ENCODE assay signal across 13 mouse cellular contexts in the genomic region with DNA sequence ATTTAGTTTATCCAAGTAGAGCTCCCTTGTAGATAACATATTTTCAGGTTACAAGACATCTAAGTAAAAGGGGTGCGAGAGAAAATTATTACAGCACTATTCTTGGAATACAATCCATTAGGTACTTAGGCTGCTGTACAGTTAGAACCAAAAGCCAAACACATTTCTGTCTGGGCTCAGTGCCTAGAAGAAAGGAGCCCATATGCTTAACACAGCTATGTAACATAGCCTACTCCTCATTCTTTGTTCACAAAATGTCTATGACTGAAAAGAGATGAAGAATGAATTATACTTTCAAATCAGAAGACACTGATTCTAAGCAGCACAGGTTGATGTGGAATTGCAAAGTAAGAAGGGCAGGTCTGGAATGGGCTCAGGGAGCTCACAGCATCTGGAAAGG.
A peak's percentile ranks its signal among the peaks of the same experiment; 100 is the strongest.
DNase-seq lines count a peak whose midpoint lies in the region; ATAC-seq lines count a peak whose summit lies in the region.
"Had no signal": no experiment of that assay in that cellular context is flagged by ENCODE, and none has a peak within 500 bp of the region (broad histone marks: within the 10 kb centered on the region; RNA-seq: fewer than 3 reads in every experiment).

No protein-coding gene starts in this region.

- peaks cover 15% of the 10 kb centered on the region; the same call in 1 of the 2 replicates for H3K4me1 ChIP-seq in forebrain, embryonic 15.5 days
- peaks cover 7% of the 10 kb centered on the region for H3K4me1 ChIP-seq in forebrain, embryonic 12.5 days
- peaks cover 10% of the 10 kb centered on the region for H3K4me1 ChIP-seq in midbrain, embryonic 13.5 days (replicated peaks)
- H3K4me1 ChIP-seq in midbrain, embryonic 16.5 days (ENCODE audit: control insufficient read depth, insufficient read depth, low read length): peaks cover 6% of the 10 kb centered on the region; the same call in 1 of the 2 replicates
- no peaks in the 10 kb centered on the region for H3K4me1 ChIP-seq in stomach, embryonic 15.5 days
- H3K4me1 ChIP-seq: megakaryocyte, embryonic 14.5 days; neural tube, embryonic 12.5 days had no signal

- no peak overlapping the region for H3K4me2 ChIP-seq in forebrain, embryonic 15.5 days (replicated peaks)
- no peak overlapping the region for H3K4me2 ChIP-seq in forebrain, embryonic 12.5 days
- H3K4me2 ChIP-seq in midbrain, embryonic 13.5 days (replicated peaks): no peak overlapping the region
- no peak overlapping the region for H3K4me2 ChIP-seq in midbrain, embryonic 16.5 days (ENCODE audit: low read length)
- H3K4me2 ChIP-seq in stomach, embryonic 15.5 days: no peak overlapping the region
- H3K4me2 ChIP-seq: neural tube, embryonic 12.5 days had no signal

- no peaks in the 10 kb centered on the region for H3K36me3 ChIP-seq in forebrain, embryonic 15.5 days
- H3K36me3 ChIP-seq in forebrain, embryonic 12.5 days (replicated peaks): 0 out of 2 replicates have a peak, but pooled peaks cover under 1% of the 10 kb centered on the region
- no peaks in the 10 kb centered on the region for H3K36me3 ChIP-seq in midbrain, embryonic 13.5 days
- no peaks in the 10 kb centered on the region for H3K36me3 ChIP-seq in midbrain, embryonic 16.5 days (ENCODE audit: control insufficient read depth, insufficient read depth, low read length)
- no peaks in the 10 kb centered on the region for H3K36me3 ChIP-seq in stomach, embryonic 15.5 days
- H3K36me3 ChIP-seq: neural tube, embryonic 12.5 days had no signal

- no peak overlapping the region for H3K4me3 ChIP-seq in forebrain, embryonic 15.5 days
- H3K4me3 ChIP-seq in forebrain, embryonic 12.5 days (replicated peaks): no peak overlapping the region
- H3K4me3 ChIP-seq in midbrain, embryonic 13.5 days (replicated peaks): no peak overlapping the region
- H3K4me3 ChIP-seq in midbrain, embryonic 16.5 days (ENCODE audit: low read depth, low read length): no peak overlapping the region
- no peak overlapping the region for H3K4me3 ChIP-seq in stomach, embryonic 15.5 days (replicated peaks)
- H3K4me3 ChIP-seq: erythroblast, embryonic 14.5 days; megakaryocyte, embryonic 14.5 days; neural tube, embryonic 12.5 days had no signal

- WGBS in forebrain, embryonic 15.5 days: 62% methylated on average over 1 of the region's 1 CpGs
- WGBS in forebrain, embryonic 12.5 days: 88% methylated on average over 1 of the region's 1 CpGs
- WGBS in midbrain, embryonic 13.5 days: 85% methylated on average over 1 of the region's 1 CpGs
- 85% methylated on average over 1 of the region's 1 CpGs for WGBS in midbrain, embryonic 16.5 days
- 59% methylated on average over 1 of the region's 1 CpGs for WGBS in stomach, embryonic 15.5 days

- DNase-seq in cerebellum, postnatal 36 days: peak; percentile 21 to 47
- no peak for DNase-seq in adrenal gland, postnatal 36 days
- no peak for DNase-seq in kidney, postnatal 10 days
- DNase-seq: B cell, adult 2 months had no signal

- H3K9me3 ChIP-seq in forebrain, embryonic 15.5 days: no peaks in the 10 kb centered on the region
- H3K9me3 ChIP-seq in forebrain, embryonic 12.5 days: no peaks in the 10 kb centered on the region
- no peaks in the 10 kb centered on the region for H3K9me3 ChIP-seq in midbrain, embryonic 13.5 days
- no peaks in the 10 kb centered on the region for H3K9me3 ChIP-seq in midbrain, embryonic 16.5 days (replicated peaks; ENCODE audit: control insufficient read depth, low read length, poor library complexity, severe bottlenecking)
- H3K9me3 ChIP-seq in stomach, embryonic 15.5 days: no peaks in the 10 kb centered on the region
- H3K9me3 ChIP-seq: megakaryocyte, embryonic 14.5 days; neural tube, embryonic 12.5 days had no signal

- no peak overlapping the region for H3K9ac ChIP-seq in forebrain, embryonic 15.5 days (replicated peaks)
- H3K9ac ChIP-seq in forebrain, embryonic 12.5 days: no peak overlapping the region
- H3K9ac ChIP-seq in midbrain, embryonic 13.5 days (replicated peaks): no peak overlapping the region
- no peak overlapping the region for H3K9ac ChIP-seq in midbrain, embryonic 16.5 days (ENCODE audit: low read depth, low read length)
- no peak overlapping the region for H3K9ac ChIP-seq in stomach, embryonic 15.5 days
- H3K9ac ChIP-seq: liver, embryonic 14.5 days; neural tube, embryonic 12.5 days had no signal

- peak; percentile 84 for ATAC-seq in forebrain, embryonic 15.5 days (replicated peaks)
- ATAC-seq in forebrain, embryonic 12.5 days (ENCODE audit: low FRiP score): no peak
- no peak for ATAC-seq in midbrain, embryonic 13.5 days
- ATAC-seq in midbrain, embryonic 16.5 days: no peak
- ATAC-seq in stomach, embryonic 15.5 days (ENCODE audit: insufficient read depth, low FRiP score, low read depth): peak; percentile 53; the same call in 1 of the 2 replicates

- H3K27ac ChIP-seq in forebrain, embryonic 15.5 days (replicated peaks): peak overlapping the region; percentile 93
- no peak overlapping the region for H3K27ac ChIP-seq in forebrain, embryonic 12.5 days
- 0 out of 2 replicates have a peak overlapping the region, but pooled peaks have one; percentile 25 for H3K27ac ChIP-seq in midbrain, embryonic 13.5 days
- no peak overlapping the region for H3K27ac ChIP-seq in midbrain, embryonic 16.5 days (ENCODE audit: low read length)
- no peak overlapping the region for H3K27ac ChIP-seq in stomach, embryonic 15.5 days
- H3K27ac ChIP-seq: liver, embryonic 14.5 days; neural tube, embryonic 12.5 days had no signal

- no peaks in the 10 kb centered on the region for H3K27me3 ChIP-seq in forebrain, embryonic 15.5 days
- no peaks in the 10 kb centered on the region for H3K27me3 ChIP-seq in forebrain, embryonic 12.5 days
- no peaks in the 10 kb centered on the region for H3K27me3 ChIP-seq in midbrain, embryonic 13.5 days
- H3K27me3 ChIP-seq in midbrain, embryonic 16.5 days (ENCODE audit: control insufficient read depth, insufficient read depth, low read depth, low read length): no peaks in the 10 kb centered on the region
- H3K27me3 ChIP-seq in stomach, embryonic 15.5 days (replicated peaks): no peaks in the 10 kb centered on the region
- H3K27me3 ChIP-seq: megakaryocyte, embryonic 14.5 days; neural tube, embryonic 12.5 days had no signal

Comparison
In these comparisons a context has a peak if more than half of its experiments do, and no peak if none do; other contexts are left out.
1. ATAC-seq: peak in forebrain, embryonic 15.5 days (single experiment) and stomach, embryonic 15.5 days (single experiment); none in forebrain, embryonic 12.5 days (single experiment), midbrain, embryonic 13.5 days (single experiment) and midbrain, embryonic 16.5 days (single experiment).
2. H3K27ac ChIP-seq: peak in forebrain, embryonic 15.5 days (single experiment) and midbrain, embryonic 13.5 days (single experiment); none in forebrain, embryonic 12.5 days (single experiment), midbrain, embryonic 16.5 days (single experiment) and stomach, embryonic 15.5 days (single experiment).
3. DNase-seq: peak in cerebellum, postnatal 36 days (2 of 2); none in adrenal gland, postnatal 36 days (0 of 2) and kidney, postnatal 10 days (single experiment).